Comparison of ENCODE assay signal across 30 mouse cellular contexts in genomic region chr16:57339765-57340612, GRCm38 (mm10). TPM values are rescaled to one million over a fixed set of nuclear protein-coding genes. Genes with fewer than 3 reads are reported as not detected.
DNase-seq lines count a peak whose midpoint lies in the region; ATAC-seq lines count a peak whose summit lies in the region.
"Had no signal": no experiment of that assay in that cellular context is flagged by ENCODE, and none has a peak within 500 bp of the region (broad histone marks: within the 10 kb centered on the region; RNA-seq: fewer than 3 reads in every experiment).

No protein-coding gene starts in this region.

- DNase-seq in heart, embryonic 10.5 days (ENCODE audit: low spot score): no peak
- DNase-seq in heart, postnatal 10 days: no peak
- DNase-seq in lung, postnatal 36 days: no peak
- DNase-seq in c-Kit-positive CD71-positive TER-119-positive erythroid progenitor cells, embryonic 14.5 days (ENCODE audit: low spot score): no peak
- DNase-seq: adrenal gland, adult 8-10 months; cerebellum, adult 2 months; gastrocnemius, postnatal 25 days; heart, adult 2 months; heart, postnatal 36 days; kidney, adult 11 months; kidney, postnatal 25 days; layer of hippocampus, postnatal 36 days; right cerebral cortex, adult 18-20 months; right cerebral cortex, postnatal 4 days; thymus, adult 18-20 months; thymus, postnatal 4 days had no signal

- WGBS in heart, embryonic 10.5 days: 81% methylated on average over 8 of the region's 8 CpGs
- 81% methylated on average over 8 of the region's 8 CpGs for WGBS in lung, embryonic 15.5 days
- 73% methylated on average over 8 of the region's 8 CpGs for WGBS in embryonic facial prominence, embryonic 15.5 days
- 70% methylated on average over 8 of the region's 8 CpGs for WGBS in limb, embryonic 15.5 days

- H3K9ac ChIP-seq in lung, embryonic 15.5 days: no peak overlapping the region
- H3K9ac ChIP-seq in embryonic facial prominence, embryonic 15.5 days: no peak overlapping the region
- no peak overlapping the region for H3K9ac ChIP-seq in limb, embryonic 15.5 days
- H3K9ac ChIP-seq: hindbrain, embryonic 13.5 days; neural tube, embryonic 13.5 days had no signal

- no peaks in the 10 kb centered on the region; the same call in 1 of the 2 replicates for H3K4me1 ChIP-seq in heart, embryonic 10.5 days
- peaks cover 4% of the 10 kb centered on the region; the same call in 1 of the 2 replicates for H3K4me1 ChIP-seq in lung, embryonic 15.5 days
- peaks cover 22% of the 10 kb centered on the region for H3K4me1 ChIP-seq in embryonic facial prominence, embryonic 15.5 days
- peaks cover 38% of the 10 kb centered on the region for H3K4me1 ChIP-seq in limb, embryonic 15.5 days
- H3K4me1 ChIP-seq: hindbrain, embryonic 13.5 days; neural tube, embryonic 13.5 days had no signal

- intact Hi-C loops in heart, postnatal 10 days (cut with DNase I): no loop called here

- no peaks in the 10 kb centered on the region for H3K9me3 ChIP-seq in heart, embryonic 10.5 days
- H3K9me3 ChIP-seq in lung, embryonic 15.5 days: no peaks in the 10 kb centered on the region
- no peaks in the 10 kb centered on the region for H3K9me3 ChIP-seq in embryonic facial prominence, embryonic 15.5 days (replicated peaks)
- H3K9me3 ChIP-seq in limb, embryonic 15.5 days: no peaks in the 10 kb centered on the region
- H3K9me3 ChIP-seq: hindbrain, embryonic 13.5 days; midbrain, embryonic 10.5 days; neural tube, embryonic 13.5 days had no signal

- H3K4me3 ChIP-seq in heart, embryonic 10.5 days: no peak overlapping the region
- no peak overlapping the region for H3K4me3 ChIP-seq in lung, embryonic 15.5 days
- H3K4me3 ChIP-seq in embryonic facial prominence, embryonic 15.5 days (replicated peaks): no peak overlapping the region
- no peak overlapping the region for H3K4me3 ChIP-seq in limb, embryonic 15.5 days
- H3K4me3 ChIP-seq: erythroblast, embryonic 14.5 days; heart, adult 2 months; hindbrain, embryonic 13.5 days; midbrain, embryonic 10.5 days; myocyte; neural tube, embryonic 13.5 days had no signal

- no peaks in the 10 kb centered on the region for H3K36me3 ChIP-seq in heart, embryonic 10.5 days
- no peaks in the 10 kb centered on the region for H3K36me3 ChIP-seq in lung, embryonic 15.5 days
- H3K36me3 ChIP-seq in embryonic facial prominence, embryonic 15.5 days: no peaks in the 10 kb centered on the region
- H3K36me3 ChIP-seq in limb, embryonic 15.5 days: no peaks in the 10 kb centered on the region
- H3K36me3 ChIP-seq: hindbrain, embryonic 13.5 days; midbrain, embryonic 10.5 days; neural tube, embryonic 13.5 days had no signal

- peak overlapping the region; percentile 10; the same call in 1 of the 2 replicates for H3K27ac ChIP-seq in heart, embryonic 10.5 days
- no peak overlapping the region for H3K27ac ChIP-seq in lung, embryonic 15.5 days
- 0 out of 2 replicates have a peak overlapping the region, but pooled peaks have one; percentile 55 for H3K27ac ChIP-seq in embryonic facial prominence, embryonic 15.5 days (replicated peaks)
- H3K27ac ChIP-seq in limb, embryonic 15.5 days: peak overlapping the region; percentile 59
- H3K27ac ChIP-seq: heart, adult 2 months; hindbrain, embryonic 13.5 days; midbrain, embryonic 10.5 days; neural tube, embryonic 13.5 days had no signal

- peak; percentile 23; the same call in 1 of the 2 replicates for ATAC-seq in lung, embryonic 15.5 days (ENCODE audit: borderline replicate concordance, extremely low read depth, low FRiP score, low TSS enrichment)
- ATAC-seq in embryonic facial prominence, embryonic 15.5 days (ENCODE audit: insufficient number of reproducible peaks, low FRiP score, low TSS enrichment, low read depth): no peak
- ATAC-seq in limb, embryonic 15.5 days (ENCODE audit: insufficient number of reproducible peaks, low FRiP score, low TSS enrichment, low read depth): no peak
- ATAC-seq: activated CD4-positive, CD25-positive, alpha-beta regulatory T cell, adult 4 months; midbrain, embryonic 16.5 days had no signal

- H3K27me3 ChIP-seq in heart, embryonic 10.5 days (ENCODE audit: insufficient read depth, poor library complexity, severe bottlenecking): no peaks in the 10 kb centered on the region
- no peaks in the 10 kb centered on the region for H3K27me3 ChIP-seq in lung, embryonic 15.5 days
- H3K27me3 ChIP-seq in embryonic facial prominence, embryonic 15.5 days: no peaks in the 10 kb centered on the region
- H3K27me3 ChIP-seq in limb, embryonic 15.5 days: no peaks in the 10 kb centered on the region
- H3K27me3 ChIP-seq: hindbrain, embryonic 13.5 days; neural tube, embryonic 13.5 days had no signal

- no peak overlapping the region for H3K4me2 ChIP-seq in lung, embryonic 15.5 days
- no peak overlapping the region for H3K4me2 ChIP-seq in embryonic facial prominence, embryonic 15.5 days (replicated peaks)
- H3K4me2 ChIP-seq in limb, embryonic 15.5 days: no peak overlapping the region
- H3K4me2 ChIP-seq: hindbrain, embryonic 13.5 days; neural tube, embryonic 13.5 days had no signal

RNA-seq across cellular contexts. Expression of gene Filip1l, which starts 12.9 kb away (rescaled TPM):
- polyA plus RNA-seq in heart, embryonic 10.5 days (2016; fragmentation: Nextera tagmentation; extraction: Ambion mirVana): 16.0 and 20.3 TPM in 2 replicates
- 10 to 100 TPM; 51.6 to 56.2 TPM for total RNA-seq in heart, postnatal 10 days (2021)
- 28.0 and 28.8 TPM in 2 replicates for polyA plus RNA-seq in lung, embryonic 15.5 days (2015; fragmentation: Nextera tagmentation; extraction: Ambion mirVana)
- 25.9 and 29.4 TPM in 2 replicates for polyA plus RNA-seq in embryonic facial prominence, embryonic 15.5 days (2015; fragmentation: Nextera tagmentation; extraction: Ambion mirVana)
- polyA plus RNA-seq in limb, embryonic 15.5 days (2015; fragmentation: Nextera tagmentation; extraction: Ambion mirVana): 46.3 and 46.8 TPM in 2 replicates
- polyA plus RNA-seq: erythroblast, embryonic 14.5 days had no signal

RNA-seq across cellular contexts. Expression of gene Tmem30c, which starts 47.3 kb away (rescaled TPM):
- polyA plus RNA-seq in heart, embryonic 10.5 days (2016; fragmentation: Nextera tagmentation; extraction: Ambion mirVana): not detected in 2 replicates
- not detected for total RNA-seq in heart, postnatal 10 days (2021)
- not detected in 2 replicates for polyA plus RNA-seq in lung, embryonic 15.5 days (2015; fragmentation: Nextera tagmentation; extraction: Ambion mirVana)
- 0.05 TPM in 1 of 2 replicates, not detected in the other for polyA plus RNA-seq in embryonic facial prominence, embryonic 15.5 days (2015; fragmentation: Nextera tagmentation; extraction: Ambion mirVana)
- polyA plus RNA-seq in limb, embryonic 15.5 days (2015; fragmentation: Nextera tagmentation; extraction: Ambion mirVana): not detected in 2 replicates
- total RNA-seq: gastrocnemius, postnatal 25 days; heart, adult 2 months; heart, postnatal 36 days; liver, adult 2 months had no signal
- polyA plus RNA-seq: activated CD4-positive, CD25-positive, alpha-beta regulatory T cell, adult 4 months; C2C12; erythroblast, embryonic 14.5 days; heart, adult 2 months; heart, embryonic 14.5 days; liver, adult 2 months; liver, embryonic 16.5 days; myocyte had no signal
